Mouse (Mus musculus) brain, adult 2 months (tissue): ENCODE measurements around the gene Ciao2b.

Experiments used
- DNase-seq: peaks from one replicate; pipeline ENCODE4 v3.0.0; 2011; ENCODE audit warnings: low read depth, low spot score

Ciao2b gene

DNA sequence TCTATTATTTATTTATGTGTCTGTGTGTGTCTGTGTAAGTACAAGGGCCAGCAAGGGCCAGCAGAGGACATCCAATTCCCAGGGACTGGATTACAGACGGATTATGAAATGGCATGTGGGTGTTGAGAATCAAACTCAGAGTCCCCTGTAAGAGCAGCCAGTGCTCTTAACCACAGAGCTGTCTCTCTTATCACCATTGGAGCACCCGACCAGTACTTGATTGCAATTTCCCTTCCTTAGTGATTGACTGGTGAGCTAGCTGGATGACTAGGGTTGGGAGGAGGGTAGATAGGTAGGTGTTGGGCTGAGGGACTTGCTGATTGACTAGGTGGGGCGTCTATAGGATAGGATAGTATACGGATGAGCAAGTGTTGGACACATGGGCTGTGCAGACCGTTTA is 21.0 kb downstream of the Ciao2b start:
- DNase-seq = no peak

DNA sequence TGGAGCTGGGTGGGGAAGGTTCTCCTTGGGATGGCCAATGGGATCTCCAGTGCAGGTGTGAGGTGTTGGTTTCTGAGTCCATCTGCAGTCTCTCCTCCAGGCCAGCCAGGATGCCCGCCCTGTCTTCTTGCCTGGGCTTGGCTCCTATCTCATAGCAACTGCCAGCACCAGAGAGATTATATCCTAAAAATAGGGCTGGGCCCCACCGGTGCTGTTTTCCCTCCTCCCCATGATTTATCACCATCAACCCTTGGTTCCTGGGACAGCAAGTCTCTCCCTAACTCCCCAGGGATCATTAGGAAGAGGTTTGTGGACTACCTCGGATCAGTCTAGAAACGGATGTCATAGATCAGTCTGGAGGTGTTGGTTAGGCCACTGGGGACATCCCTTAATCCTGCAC is 28.6 kb downstream of the Ciao2b start:
- no peak for DNase-seq

DNA sequence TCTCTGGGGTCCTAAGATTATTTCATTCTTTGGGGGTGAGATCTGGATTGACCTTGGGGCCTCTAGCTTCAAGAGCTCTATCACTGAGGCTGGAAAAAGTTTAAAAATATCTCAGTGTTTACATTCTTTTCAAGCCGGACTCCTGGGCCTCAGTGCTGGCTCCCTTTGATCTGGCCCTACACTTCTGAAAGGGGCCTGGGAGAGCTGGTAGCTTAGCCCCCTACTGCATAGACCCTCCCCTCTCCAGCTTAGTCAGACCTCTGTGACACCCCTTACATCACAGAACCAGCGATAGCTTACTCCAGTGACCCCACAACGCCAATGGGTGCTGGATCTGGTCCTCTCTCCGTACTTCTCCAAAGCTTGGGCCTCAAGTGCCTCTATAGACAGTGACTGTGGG is 30.2 kb downstream of the Ciao2b start:
- no peak for DNase-seq

DNA sequence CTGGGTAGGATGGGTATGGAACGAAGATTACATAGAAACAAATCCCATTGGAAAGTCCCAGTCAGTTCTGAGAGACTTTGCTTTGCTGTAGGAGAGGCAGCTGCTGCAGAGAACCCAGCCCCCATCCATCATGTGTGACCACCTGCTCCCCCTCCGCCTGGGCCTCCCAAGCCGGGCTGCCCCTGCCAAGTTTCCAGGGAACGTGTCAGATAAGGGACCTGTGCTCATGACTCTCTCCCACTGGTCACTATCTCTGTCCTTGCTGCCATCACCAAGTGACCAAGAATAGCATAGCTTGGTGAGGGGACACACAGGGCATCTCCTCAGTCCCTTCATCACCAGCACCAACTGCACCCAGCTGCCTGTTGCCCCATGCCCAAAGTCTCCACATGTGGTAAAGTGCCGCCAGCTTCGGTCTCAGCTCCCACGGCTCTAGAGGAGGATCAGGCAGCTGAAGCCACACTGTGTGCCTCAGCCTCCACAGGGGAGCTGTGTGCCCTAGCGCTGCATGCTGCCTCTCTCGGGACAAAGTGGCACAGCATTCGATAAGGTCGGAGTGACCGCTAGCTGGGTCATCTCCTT is 31.5 kb downstream of the Ciao2b start:
- DNase-seq = no peak

DNA sequence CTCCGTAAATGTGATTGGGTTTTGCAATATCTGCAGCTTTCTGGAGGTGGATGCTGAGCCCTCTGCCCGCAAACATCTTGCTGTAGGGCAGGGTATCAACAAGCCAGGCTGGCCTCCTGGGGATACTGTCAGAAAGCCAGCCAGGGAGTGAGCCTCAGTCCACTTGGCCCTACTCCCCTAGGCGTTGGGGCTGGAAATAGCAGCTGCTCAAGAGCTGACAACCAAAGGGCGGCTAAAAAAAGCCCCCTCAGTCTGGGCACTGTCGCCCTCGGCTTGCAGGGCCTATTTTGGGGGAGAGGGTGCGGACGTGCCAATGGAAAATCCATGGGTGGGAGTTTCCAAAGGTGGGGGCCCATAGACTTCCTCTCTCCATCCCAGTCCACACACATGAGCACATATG is 32.5 kb downstream of the Ciao2b start:
- no peak for DNase-seq

DNA sequence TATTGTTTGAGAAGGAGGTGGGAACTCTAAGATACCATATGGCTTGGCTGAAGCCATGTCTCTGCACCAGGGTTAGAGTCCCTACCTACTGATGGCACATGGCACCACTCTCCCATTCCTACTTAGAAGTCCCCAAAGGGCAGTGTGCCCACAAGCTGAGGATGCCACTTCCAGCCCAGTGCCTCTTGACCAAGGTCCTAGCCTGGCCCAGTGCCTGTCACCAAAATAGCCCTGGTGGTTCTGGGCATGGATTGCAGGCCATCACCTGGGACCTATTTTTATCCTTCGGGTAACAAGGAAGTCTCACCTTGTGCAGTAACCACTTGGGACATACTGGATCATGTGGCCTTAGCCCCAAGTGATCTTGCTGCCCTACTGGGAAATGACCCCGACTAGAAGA is 33.8 kb downstream of the Ciao2b start:
- peak; percentile 69 for DNase-seq

DNA sequence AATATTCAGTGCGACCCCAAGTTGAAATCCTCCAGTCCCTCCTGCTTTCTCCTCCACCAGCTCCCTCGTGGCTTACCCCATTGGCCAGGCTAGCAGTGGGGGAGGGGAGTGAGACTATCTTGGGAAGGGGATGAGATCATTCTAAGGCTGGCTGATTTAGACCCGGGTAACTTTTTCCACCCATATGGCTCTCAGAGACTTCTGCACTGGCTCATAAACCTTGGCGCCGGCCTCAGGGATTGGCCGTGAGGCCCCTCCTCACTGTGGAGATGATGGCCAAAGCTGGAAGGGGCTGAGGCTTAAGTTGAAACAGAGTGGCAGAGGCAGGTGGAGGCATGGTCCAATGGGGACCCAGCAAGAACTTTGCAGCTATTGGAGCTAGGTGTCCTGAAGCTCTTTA is 35.4 kb downstream of the Ciao2b start:
- DNase-seq = no peak

DNA sequence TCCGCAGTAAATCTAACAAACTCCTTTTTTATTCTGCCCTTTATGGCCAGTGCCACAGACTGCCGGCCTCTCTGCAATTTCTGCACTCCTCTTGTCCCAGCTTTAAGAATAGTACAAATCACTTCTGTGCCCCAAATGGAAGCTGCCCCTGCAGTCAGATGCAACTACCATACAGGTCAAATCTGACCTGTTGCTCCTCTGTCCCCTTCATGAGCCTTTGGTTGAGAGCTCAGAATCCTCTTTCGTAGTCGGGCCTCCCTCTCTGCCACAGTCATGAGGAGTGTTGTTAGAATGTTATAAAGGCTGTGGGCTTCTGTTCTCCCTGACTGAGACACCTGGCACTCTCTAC is 38.5 kb downstream of the Ciao2b start:
- no peak for DNase-seq

DNA sequence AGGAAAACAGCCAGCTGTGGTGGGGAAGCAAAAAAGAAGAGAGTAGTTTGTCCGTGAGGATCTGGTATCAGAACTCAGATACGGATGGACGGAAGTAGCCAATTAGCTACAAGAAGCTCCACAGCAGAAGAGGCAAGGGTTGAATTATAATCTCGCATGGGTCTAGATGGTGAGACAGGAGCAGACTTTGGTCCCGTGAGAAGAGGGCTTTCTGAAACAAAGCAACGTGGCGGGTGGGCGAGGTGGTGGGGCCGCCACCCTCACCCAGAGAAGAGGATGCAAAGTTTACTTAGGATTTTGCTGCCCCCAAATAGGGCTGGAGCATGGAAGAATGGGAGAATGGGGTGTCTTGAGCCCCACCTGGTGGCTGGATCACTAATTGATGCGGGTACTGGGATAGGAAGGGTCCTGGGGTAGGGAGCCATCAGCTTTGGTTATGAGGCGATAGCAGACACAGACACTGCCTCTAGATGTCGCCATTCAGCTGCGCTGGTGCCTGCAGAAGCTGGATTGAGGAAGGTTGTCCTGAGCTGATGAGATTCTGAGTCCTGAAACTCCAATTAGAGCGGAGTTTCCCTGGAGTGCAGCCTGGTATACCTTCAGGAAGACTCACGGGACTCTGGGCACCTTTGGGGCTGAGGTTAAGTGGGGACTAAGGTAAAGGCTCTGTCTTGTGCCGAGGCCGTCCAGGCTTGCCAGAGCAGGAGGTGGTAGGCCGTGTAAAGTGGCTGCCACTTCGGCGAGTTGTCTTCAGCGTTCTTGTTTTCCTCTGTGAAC is 39.1 kb downstream of the Ciao2b start:
- DNase-seq = peak; percentile 94

DNA sequence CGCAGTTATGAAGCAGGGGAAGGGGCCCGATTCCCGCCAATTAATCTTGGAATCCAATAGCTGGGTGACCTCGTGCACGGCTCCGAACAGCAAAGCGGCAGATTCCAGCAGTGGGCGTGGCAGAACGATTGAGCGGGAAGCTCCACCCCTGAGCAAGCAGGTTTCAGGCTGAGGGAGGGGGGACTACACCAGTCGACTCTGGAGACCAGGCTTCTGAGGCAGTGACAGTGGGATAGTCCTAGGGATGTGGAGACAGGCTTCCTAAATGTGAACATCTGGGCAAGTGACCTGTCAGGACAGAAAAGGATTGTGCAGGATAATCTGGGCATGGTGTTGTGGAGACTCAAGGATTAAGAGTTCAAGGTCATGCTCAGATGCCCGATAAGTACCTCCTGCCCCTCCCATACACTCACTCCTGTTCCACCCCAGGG is 39.8 kb downstream of the Ciao2b start:
- no peak for DNase-seq

DNA sequence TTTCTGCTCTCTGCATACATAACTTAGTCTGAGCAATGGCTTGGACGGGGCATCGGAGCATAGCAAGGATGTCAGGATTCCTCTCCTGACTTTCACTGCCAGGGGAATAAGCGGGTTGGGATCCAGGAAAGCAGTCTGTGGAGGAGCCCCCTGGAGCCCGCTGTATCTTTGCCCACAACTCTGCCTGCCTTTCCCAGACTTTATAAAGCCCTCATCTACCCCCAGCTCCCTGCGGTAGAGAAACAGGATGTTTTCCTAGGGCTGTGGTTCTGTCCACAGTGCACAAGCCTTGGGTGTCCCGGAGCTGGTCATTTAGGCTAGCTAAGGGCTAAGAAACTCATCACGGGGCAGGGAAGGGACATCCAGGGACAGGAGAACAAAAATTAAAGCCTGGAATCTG is 40.4 kb downstream of the Ciao2b start:
- no peak for DNase-seq

DNA sequence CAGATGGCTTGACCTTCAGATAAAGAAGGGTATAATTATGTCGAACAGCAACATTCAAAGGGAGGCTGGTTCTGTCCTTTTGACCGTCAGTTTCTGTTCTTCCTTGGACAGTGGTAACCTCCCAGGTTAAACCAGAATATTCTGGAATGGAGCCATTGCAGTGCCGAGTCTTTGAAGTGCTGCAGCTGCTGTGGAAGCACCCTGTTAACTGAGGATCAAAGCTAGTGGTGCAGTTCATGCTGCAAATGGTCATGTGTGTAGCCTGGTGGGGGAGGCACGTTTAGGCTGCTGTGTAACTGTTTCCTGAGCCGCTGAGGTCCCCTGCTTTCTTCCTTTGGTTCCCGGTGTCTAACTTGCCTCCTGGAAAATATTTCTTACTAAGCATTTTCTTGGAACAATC is 43.3 kb downstream of the Ciao2b start:
- no peak for DNase-seq

DNA sequence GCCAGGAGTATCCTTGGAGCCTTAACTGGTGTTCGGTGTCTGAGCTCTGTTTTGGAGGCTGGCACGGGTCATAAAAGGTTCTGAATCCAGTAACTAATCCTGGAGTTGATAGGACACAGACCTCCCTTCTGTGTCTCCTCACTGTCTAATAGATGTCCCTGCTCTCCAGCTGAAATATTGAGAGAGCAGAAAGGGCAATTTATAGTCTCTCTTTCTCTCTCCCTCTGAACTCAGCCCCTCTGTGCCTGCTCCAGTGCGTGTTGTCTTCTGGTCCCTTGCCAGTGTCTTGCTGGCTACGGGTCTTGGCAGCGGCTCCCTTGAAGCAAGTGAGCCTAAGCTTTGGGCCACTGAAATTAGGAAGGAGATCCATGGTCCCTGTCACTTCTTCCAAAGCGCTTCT is 44.1 kb downstream of the Ciao2b start:
- DNase-seq = no peak

DNA sequence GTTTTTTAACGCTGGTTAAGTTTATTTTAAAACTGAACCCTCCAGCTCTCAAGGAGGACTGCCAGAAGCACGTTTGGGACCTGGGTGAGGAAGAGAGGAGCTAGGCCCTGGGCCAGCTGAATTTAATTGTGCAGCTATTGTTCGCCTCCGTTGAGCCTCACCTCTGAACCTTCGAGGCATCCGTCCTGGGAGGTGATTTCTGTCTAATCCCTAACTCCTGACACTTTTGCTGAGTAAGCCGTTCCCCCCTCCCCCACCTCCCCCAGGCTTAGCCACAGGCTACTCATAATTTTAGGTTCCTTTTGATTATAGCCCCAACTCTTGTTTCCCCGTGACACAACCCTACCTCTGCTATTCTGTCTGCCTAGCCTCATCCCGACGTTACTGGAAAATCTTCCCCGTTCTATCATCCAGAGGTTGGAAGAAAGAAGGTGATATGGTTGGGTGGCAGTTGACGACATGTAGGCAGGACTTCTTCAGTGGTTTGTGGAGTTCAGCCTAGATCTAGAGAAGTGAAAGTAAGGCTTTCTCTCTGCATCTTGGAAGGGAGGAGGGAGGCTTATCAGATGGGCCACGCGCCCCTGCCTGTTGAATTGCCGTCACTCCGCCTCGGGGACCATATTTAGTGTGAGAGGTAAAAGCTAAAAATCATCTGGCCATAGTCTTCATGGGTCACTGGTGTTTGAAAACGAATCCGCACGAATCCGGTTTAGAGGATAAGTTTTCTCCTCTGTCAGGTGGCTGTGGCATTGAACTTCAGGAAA is 45.8 kb downstream of the Ciao2b start:
- DNase-seq = no peak

DNA sequence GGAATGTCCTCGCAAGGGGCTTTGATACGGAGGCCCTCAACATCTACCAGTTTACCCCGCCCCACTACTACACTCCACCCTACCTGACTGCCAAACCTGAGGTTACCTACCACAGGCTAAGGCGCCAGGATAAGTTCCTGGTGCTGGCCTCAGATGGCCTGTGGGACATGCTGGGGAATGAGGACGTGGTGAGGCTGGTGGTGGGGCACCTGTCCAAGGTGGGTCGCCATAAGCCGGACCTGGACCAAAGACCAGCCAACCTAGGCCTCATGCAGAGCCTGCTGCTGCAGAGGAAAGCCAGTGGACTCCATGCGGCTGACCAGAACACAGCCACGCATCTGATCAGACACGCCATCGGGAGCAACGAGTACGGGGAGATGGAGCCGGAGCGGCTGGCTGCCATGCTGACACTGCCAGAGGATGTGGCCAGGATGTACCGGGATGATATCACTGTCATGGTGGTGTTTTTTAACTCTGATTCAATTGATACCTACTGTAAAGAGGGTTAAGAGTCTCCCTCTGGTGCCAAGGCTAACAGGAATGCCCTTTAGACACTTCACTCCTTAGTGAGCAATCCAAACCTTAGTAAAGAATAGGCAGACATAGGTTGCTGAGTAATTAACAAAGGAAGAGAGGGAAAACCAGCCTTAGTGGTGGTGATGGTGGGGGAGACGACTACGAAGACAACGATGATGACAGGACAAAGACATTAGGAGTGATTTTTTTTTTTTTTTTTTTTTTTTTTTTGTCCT is 47.0 kb downstream of the Ciao2b start:
- no peak for DNase-seq

DNA sequence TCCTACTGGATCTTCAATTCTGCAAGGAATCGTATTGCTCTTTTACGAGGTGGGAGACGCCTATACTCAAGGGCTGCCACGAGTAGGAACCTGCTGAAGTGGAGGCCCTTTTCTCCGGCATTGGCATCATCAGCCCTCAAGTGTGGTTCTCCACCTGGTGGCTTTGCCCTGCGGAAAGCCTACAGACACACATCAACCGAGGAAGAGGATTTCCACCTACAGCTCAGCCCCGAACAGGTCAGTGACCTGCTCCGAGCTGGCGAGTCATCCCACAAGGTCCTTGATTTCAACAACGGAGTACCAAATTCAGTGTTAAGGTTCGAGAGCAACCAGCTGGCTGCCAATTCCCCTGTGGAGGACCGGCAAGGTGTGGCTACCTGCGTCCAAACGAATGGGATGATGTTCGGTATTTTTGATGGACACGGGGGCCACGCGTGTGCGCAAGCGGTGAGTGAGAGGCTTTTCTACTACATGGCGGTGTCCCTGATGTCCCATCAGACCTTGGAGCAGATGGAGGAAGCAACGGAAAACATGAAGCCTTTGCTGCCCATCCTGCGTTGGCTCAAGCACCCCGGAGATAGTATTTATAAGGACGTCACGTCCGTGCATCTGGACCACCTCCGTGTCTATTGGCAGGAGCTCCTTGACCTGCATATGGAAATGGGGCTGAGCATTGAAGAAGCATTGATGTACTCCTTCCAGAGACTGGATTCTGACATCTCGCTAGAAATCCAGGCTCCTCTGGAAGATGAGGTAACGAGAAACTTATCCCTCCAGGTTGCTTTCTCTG is 48.0 kb downstream of the Ciao2b start:
- no peak for DNase-seq

DNA sequence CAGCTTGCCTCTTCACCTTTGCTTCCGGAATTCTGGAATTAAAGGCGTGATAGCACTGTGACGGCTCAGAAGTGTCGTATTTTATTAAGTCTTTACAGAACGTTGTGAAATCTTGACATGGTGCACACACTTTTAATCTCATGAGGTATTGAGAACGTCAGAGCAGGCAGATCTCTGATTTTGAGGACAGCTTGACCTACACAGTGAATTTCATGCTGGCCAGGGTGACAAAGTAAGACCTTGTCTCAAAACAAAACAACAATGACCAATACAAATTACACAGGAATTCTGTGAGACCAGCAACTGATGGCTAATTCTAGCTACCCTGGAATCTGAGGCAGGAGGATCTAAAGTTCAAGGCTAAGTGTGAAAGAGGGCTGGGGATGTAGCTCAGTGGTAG is 49.2 kb downstream of the Ciao2b start:
- DNase-seq = no peak

DNA sequence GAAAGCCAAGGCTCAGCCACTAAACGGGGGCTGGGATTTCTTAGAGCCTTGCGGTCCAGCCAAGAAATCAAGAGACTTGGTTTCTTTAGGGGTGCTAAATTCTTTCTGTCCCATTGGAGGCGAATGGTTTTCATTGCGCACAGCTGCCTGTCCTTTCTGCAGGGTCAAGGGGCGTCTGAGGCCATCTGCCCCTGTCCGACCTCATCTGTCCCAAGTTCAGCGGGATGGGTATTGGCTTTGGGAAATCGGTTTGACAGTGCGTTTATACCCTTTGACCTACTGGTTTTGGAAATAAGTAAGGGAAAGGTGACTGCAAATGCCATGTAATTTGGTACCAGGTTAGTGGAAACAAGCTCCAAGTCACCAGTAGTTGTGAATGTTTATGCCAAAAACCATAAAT is 49.9 kb downstream of the Ciao2b start:
- DNase-seq = no peak

DNA sequence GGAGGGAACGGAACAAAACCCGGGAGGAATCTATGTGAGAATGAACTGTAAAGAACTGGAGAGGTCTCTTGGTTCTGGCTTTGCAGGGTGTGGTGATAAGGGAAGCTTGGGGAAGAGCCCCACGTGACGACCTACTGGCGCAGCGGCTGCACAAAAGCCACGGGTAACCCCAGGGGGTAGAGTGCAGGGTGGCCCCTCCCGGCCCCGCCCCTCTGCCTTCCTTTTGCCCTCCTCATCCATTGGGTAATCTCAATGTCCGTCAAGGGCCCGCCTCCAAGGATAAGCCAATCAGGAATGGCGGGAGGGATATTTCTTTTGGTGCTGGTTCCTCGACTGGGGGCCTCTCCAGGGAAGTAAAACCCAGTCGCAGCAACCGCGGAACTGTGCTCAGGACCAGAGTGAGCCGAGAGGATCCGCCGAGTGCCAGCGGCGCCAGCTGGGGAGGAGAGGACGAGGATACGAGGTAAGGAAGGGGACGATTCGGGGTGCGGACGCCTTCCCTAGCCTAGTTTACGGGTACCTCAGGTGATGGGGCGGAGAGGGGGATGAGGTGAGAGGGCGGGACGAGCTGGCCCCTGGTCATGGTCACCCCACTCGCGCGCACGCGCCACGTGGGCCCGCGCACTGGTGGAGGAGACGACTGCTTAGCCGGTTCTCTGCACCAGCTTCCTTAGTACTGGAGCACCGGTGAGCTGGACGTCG is 50.5 kb downstream of the Ciao2b start, which contains the start of gene Pdp2:
Gene Pdp2 (plus strand): TSS at position 319 of the 702 bp plus-strand sequence.
- DNase-seq = peak; percentile 97

DNA sequence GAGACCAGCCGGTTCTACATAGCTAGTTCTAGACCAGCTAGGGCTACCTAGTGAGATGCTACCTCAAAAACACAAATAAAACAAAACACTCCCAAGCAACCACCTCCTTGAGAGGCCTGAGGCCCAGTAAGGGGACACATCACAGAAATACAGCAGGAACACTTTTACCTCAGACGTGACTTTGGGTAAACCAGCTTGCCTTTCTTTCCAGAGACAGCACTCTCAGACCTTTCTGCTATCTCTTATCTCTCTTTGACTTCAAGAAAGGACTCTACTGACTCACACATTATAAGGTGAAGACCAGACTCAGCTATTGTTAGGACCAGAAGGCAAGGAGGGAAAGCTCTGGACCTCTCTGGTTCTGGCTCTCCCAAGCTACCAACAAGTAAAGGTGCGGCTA is 51.5 kb downstream of the Ciao2b start:
- no peak for DNase-seq
